Mouse (Mus musculus) midbrain, postnatal 0 days (tissue): Measurements from ENCODE around the gene Htra1. TPM values are rescaled to one million over a fixed set of nuclear protein-coding genes. Genes with fewer than 3 reads are reported as not detected.

ENCODE experiments used
- ATAC-seq: fragments of 200-750 bp; cut with Nextera tagmentation; 2 replicates; pipeline ENCODE4 v1.8.0; 2017; ENCODE audit warnings: moderate number of reproducible peaks, mild to moderate bottlenecking, moderate TSS enrichment, moderate library complexity; ENCODE audit not compliant: low FRiP score
- DNase-seq: peaks from one replicate; pipeline ENCODE4 v3.0.0-alpha.2; 2015; ENCODE audit warnings: low spot score
- H3K27ac ChIP-seq: fragments of 300-500 bp; sonication (generic); 2 replicates; pipeline ENCODE4 v1.5.1; 2014; ENCODE audit warnings: low read depth, mild to moderate bottlenecking, low read length, mixed read lengths
- H3K27me3 ChIP-seq: fragments of 300-500 bp; sonication (generic); 2 replicates; pipeline ENCODE4 v1.6.1; 2014; ENCODE audit warnings: low read length, control low read depth, mixed read lengths; ENCODE audit not compliant: insufficient read depth
- H3K36me3 ChIP-seq: fragments of 300-500 bp; sonication (generic); 2 replicates; pipeline ENCODE4 v1.6.1; 2014; ENCODE audit warnings: low read length, control low read depth, mixed read lengths; ENCODE audit not compliant: insufficient read depth
- H3K4me1 ChIP-seq: fragments of 300-500 bp; sonication (generic); 2 replicates; pipeline ENCODE4 v1.6.1; 2014; ENCODE audit warnings: mild to moderate bottlenecking, control low read depth, antibody characterized with exemption, low read length, mixed read lengths; ENCODE audit not compliant: insufficient read depth
- H3K4me2 ChIP-seq: fragments of 300-500 bp; sonication (generic); 2 replicates; pipeline ENCODE4 v1.6.1; 2014; ENCODE audit warnings: low read depth, mild to moderate bottlenecking, low read length, mixed read lengths; ENCODE audit not compliant: poor library complexity, severe bottlenecking
- H3K4me3 ChIP-seq: fragments of 300-500 bp; sonication (generic); 2 replicates; pipeline ENCODE4 v1.5.1; 2014; ENCODE audit warnings: low read depth, mild to moderate bottlenecking, low read length, moderate library complexity
- H3K9ac ChIP-seq: fragments of 300-500 bp; sonication (generic); replicated peaks from 2 replicates; pipeline ENCODE4 v1.6.1; 2014; ENCODE audit warnings: mild to moderate bottlenecking, low read length, moderate library complexity, mixed read lengths; ENCODE audit not compliant: poor library complexity, severe bottlenecking
- H3K9me3 ChIP-seq: fragments of 300-500 bp; sonication (generic); 2 replicates; pipeline ENCODE4 v1.6.1; 2016; ENCODE audit warnings: low read length, control low read depth
- CTCF ChIP-seq: IDR thresholded peaks from 2 replicates; pipeline ENCODE4 v1.5.1; 2016; ENCODE audit warnings: antibody characterized with exemption, mild to moderate bottlenecking
- WGBS: fragments of 180-500 bp; shearing (Covaris S2); extraction: QIAGEN DNeasy Blood & Tissue Kit; methylation state at CpG from one replicate; pipeline ENCODE4 v1.1.7; 2014; 5-methylcytosine and 5-hydroxymethylcytosine counted together
- polyA plus RNA-seq: library from polyadenylated mRNA; unstranded; fragments of >200 nt; fragmentation: Nextera tagmentation; extraction: Ambion mirVana; gene quantifications from 2 replicates; pipeline ENCODE4 v1.2.1, GENCODE M21; 2015
- total RNA-seq: library from RNA; depleted of rRNA; stranded (reverse); fragments of >200 nt; gene quantifications from 2 replicates; pipeline ENCODE4 v1.2.3, GENCODE M21; 2014

Gene Htra1
- total and polyA plus RNA-seq, 2 experiments from 2014 or later = 31.8 to 32.9 TPM

- H3K4me2 ChIP-seq = no peak overlapping the region
- no peak for DNase-seq
- TF ChIP-seq CTCF = no peak
- H3K4me3 ChIP-seq = no peak overlapping the region
- no peaks in the 10 kb centered on the region for H3K27me3 ChIP-seq
- no peaks in the 10 kb centered on the region for H3K36me3 ChIP-seq
- WGBS = 86% methylated on average over 10 of the region's 10 CpGs
- ATAC-seq = no peak
- H3K4me1 ChIP-seq = no peaks in the 10 kb centered on the region
- H3K9ac ChIP-seq = no peak overlapping the region
- H3K9me3 ChIP-seq = no peaks in the 10 kb centered on the region
- H3K27ac ChIP-seq = no peak overlapping the region
These were observed 17.5 kb downstream of the Htra1 start for GRCm38 (mm10) chr7:130953376-130953775.

- no peak for DNase-seq
- WGBS = 84% methylated on average over 10 of the region's 10 CpGs
- no peaks in the 10 kb centered on the region for H3K27me3 ChIP-seq
These were observed 18.3 kb downstream of the Htra1 start for GRCm38 (mm10) chr7:130954177-130954601.

GRCm38 (mm10) chr7:130958551-130958950 lies 22.6 kb downstream of the Htra1 start:
- ATAC-seq (no peak), DNase-seq (no peak)
- H3K9me3 ChIP-seq = no peaks in the 10 kb centered on the region
- WGBS = 60% methylated on average over 7 of the region's 7 CpGs
- no peak overlapping the region for H3K27ac ChIP-seq
- no peaks in the 10 kb centered on the region for H3K27me3 ChIP-seq
- H3K9ac ChIP-seq = no peak overlapping the region
- no peaks in the 10 kb centered on the region for H3K4me1 ChIP-seq
- no peak for TF ChIP-seq CTCF
- H3K36me3 ChIP-seq = no peaks in the 10 kb centered on the region
- no peak overlapping the region for H3K4me2 ChIP-seq
- H3K4me3 ChIP-seq = no peak overlapping the region

More at GRCm38 (mm10) chr7:130954177-130954601, 18.3 kb downstream of the Htra1 start:
- TF ChIP-seq CTCF = no peak
- Histone ChIP-seq H3K36me3 (no peaks in the 10 kb centered on the region), H3K9me3 (no peaks in the 10 kb centered on the region), H3K27ac (no peak overlapping the region), H3K4me1 (no peaks in the 10 kb centered on the region), H3K9ac (no peak overlapping the region), H3K4me3 (no peak overlapping the region), H3K4me2 (no peak overlapping the region)
- ATAC-seq = no peak

- no peaks in the 10 kb centered on the region for H3K27me3 ChIP-seq
- H3K36me3 ChIP-seq = no peaks in the 10 kb centered on the region
- H3K9ac ChIP-seq = no peak overlapping the region
- H3K4me3 ChIP-seq = no peak overlapping the region
- H3K9me3 ChIP-seq = no peaks in the 10 kb centered on the region
- H3K4me2 ChIP-seq = no peak overlapping the region
- H3K4me1 ChIP-seq = no peaks in the 10 kb centered on the region
- TF ChIP-seq CTCF = no peak
- ATAC-seq = no peak
- WGBS = 53% methylated on average over 7 of the region's 7 CpGs
- H3K27ac ChIP-seq = no peak overlapping the region
- peak; percentile 74 for DNase-seq
These were observed 24.0 kb downstream of the Htra1 start for GRCm38 (mm10) chr7:130959868-130960267.

GRCm38 (mm10) chr7:130961429-130961828 lies 25.5 kb downstream of the Htra1 start:
- H3K36me3 ChIP-seq = no peaks in the 10 kb centered on the region

GRCm38 (mm10) chr7:130964686-130965085 lies 28.8 kb downstream of the Htra1 start:
- H3K4me1 ChIP-seq = no peaks in the 10 kb centered on the region
- DNase-seq (peak; percentile 45), ATAC-seq (no peak)
- H3K9ac ChIP-seq = no peak overlapping the region
- no peak overlapping the region for H3K4me2 ChIP-seq
- 59% methylated on average over 5 of the region's 5 CpGs for WGBS
- H3K27ac ChIP-seq = no peak overlapping the region
- TF ChIP-seq CTCF = no peak
- H3K27me3 ChIP-seq = no peaks in the 10 kb centered on the region
- no peaks in the 10 kb centered on the region for H3K9me3 ChIP-seq
- H3K36me3 ChIP-seq = no peaks in the 10 kb centered on the region
- no peak overlapping the region for H3K4me3 ChIP-seq

More at GRCm38 (mm10) chr7:130961429-130961828, 25.5 kb downstream of the Htra1 start:
- Histone ChIP-seq H3K9me3 (no peaks in the 10 kb centered on the region), H3K4me2 (no peak overlapping the region), H3K27me3 (no peaks in the 10 kb centered on the region), H3K4me3 (no peak overlapping the region), H3K9ac (no peak overlapping the region), H3K4me1 (no peaks in the 10 kb centered on the region), H3K27ac (no peak overlapping the region)
- DNase-seq (no peak), ATAC-seq (no peak)
- WGBS = 85% methylated on average over 6 of the region's 6 CpGs
- no peak for TF ChIP-seq CTCF
